7 mouse cellular contexts compared by ENCODE assay signal in the genomic region with DNA sequence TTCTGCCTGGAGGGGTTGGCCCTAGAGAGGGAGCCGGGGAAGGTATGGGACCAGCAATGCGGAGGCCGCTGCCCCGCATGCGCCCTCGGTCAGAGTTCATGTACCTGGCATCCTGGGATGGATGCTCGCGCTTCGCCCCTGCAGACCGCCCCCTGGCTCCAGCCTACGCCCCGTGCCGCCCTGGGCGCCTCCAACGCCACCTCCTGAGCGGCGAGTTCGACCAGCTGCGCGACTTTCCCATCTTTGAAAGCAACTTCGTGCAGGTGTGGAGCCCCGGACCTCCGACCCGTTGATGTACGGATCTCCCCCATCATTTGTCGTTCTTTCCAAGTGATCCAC. TPM values are rescaled to one million over a fixed set of nuclear protein-coding genes. Genes with fewer than 3 reads are reported as not detected.
DNase-seq lines count a peak whose midpoint lies in the region; ATAC-seq lines count a peak whose summit lies in the region.

No protein-coding gene starts in this region.

- peak overlapping the region; percentile 87 for H3K27ac ChIP-seq in neural tube, embryonic 11.5 days (ENCODE audit: low read depth, low read length)
- H3K27ac ChIP-seq in limb, embryonic 13.5 days, result peak overlapping the region; percentile 83
- H3K27ac ChIP-seq in stomach, embryonic 14.5 days (ENCODE audit: low read length), result peak overlapping the region; percentile 66

- 0% methylated on average over 26 of the region's 26 CpGs for WGBS in neural tube, embryonic 11.5 days
- 0% methylated on average over 26 of the region's 26 CpGs for WGBS in limb, embryonic 13.5 days
- WGBS in stomach, embryonic 14.5 days, result 1% methylated on average over 26 of the region's 26 CpGs

- peak overlapping the region; percentile 69 for H3K4me3 ChIP-seq in neural tube, embryonic 11.5 days (ENCODE audit: low read depth, low read length)
- H3K4me3 ChIP-seq in limb, embryonic 13.5 days, result peak overlapping the region; percentile 76
- H3K4me3 ChIP-seq in stomach, embryonic 14.5 days (ENCODE audit: low read depth, low read length), result peak overlapping the region; percentile 56

- H3K27me3 ChIP-seq in neural tube, embryonic 11.5 days (ENCODE audit: control insufficient read depth, insufficient read depth, low read length), result no peaks in the 10 kb centered on the region
- peaks cover 13% of the 10 kb centered on the region; the same call in 1 of the 2 replicates for H3K27me3 ChIP-seq in limb, embryonic 13.5 days
- H3K27me3 ChIP-seq in stomach, embryonic 14.5 days (ENCODE audit: control insufficient read depth, insufficient read depth, low read length), result no peaks in the 10 kb centered on the region

- no peak; the same call in 1 of the 2 replicates for ATAC-seq in neural tube, embryonic 11.5 days (ENCODE audit: insufficient read depth, low FRiP score, low TSS enrichment)
- ATAC-seq in erythroid progenitor cell, adult 5-6 weeks (replicated peaks; ENCODE audit: low FRiP score, poor library complexity, severe bottlenecking), result peak; percentile 69
- ATAC-seq in limb, embryonic 13.5 days (ENCODE audit: low FRiP score, low read depth), result no peak
- ATAC-seq in stomach, embryonic 14.5 days (ENCODE audit: insufficient number of reproducible peaks, insufficient read depth, low FRiP score, low read depth), result no peak; the same call in 1 of the 2 replicates

- H3K9me3 ChIP-seq in neural tube, embryonic 11.5 days (ENCODE audit: control insufficient read depth, low read length), result no peaks in the 10 kb centered on the region
- H3K9me3 ChIP-seq in limb, embryonic 13.5 days, result no peaks in the 10 kb centered on the region
- no peaks in the 10 kb centered on the region for H3K9me3 ChIP-seq in stomach, embryonic 14.5 days (ENCODE audit: control insufficient read depth, low read depth, low read length)

- peak overlapping the region; percentile 83 for H3K9ac ChIP-seq in neural tube, embryonic 11.5 days (ENCODE audit: low read length)
- peak overlapping the region; percentile 89 for H3K9ac ChIP-seq in limb, embryonic 13.5 days
- peak overlapping the region; percentile 62 for H3K9ac ChIP-seq in stomach, embryonic 14.5 days (replicated peaks; ENCODE audit: low read depth, low read length)

- no peak for DNase-seq in neural tube, embryonic 11.5 days (ENCODE audit: low spot score)
- no peak for DNase-seq in neural tube, embryonic 10.5 days (ENCODE audit: extremely low spot score, low spot score)
- no peak for DNase-seq in adrenal gland, adult 18-20 months (ENCODE audit: low spot score in 2 of 2)
- DNase-seq in gastrocnemius, postnatal 10 days, result no peak

- peak overlapping the region; percentile 71 for H3K4me2 ChIP-seq in neural tube, embryonic 11.5 days (ENCODE audit: low read depth)
- peak overlapping the region; percentile 82 for H3K4me2 ChIP-seq in limb, embryonic 13.5 days (replicated peaks)
- H3K4me2 ChIP-seq in stomach, embryonic 14.5 days (replicated peaks; ENCODE audit: low read depth, low read length), result peak overlapping the region; percentile 61

- peaks cover 2% of the 10 kb centered on the region for H3K36me3 ChIP-seq in neural tube, embryonic 11.5 days (ENCODE audit: control insufficient read depth, insufficient read depth, low read length)
- H3K36me3 ChIP-seq in limb, embryonic 13.5 days, result peaks cover 30% of the 10 kb centered on the region
- peaks cover 14% of the 10 kb centered on the region for H3K36me3 ChIP-seq in stomach, embryonic 14.5 days (ENCODE audit: control insufficient read depth, insufficient read depth, low read length)

- peaks cover 6% of the 10 kb centered on the region; the same call in 1 of the 2 replicates for H3K4me1 ChIP-seq in neural tube, embryonic 11.5 days (ENCODE audit: control insufficient read depth, insufficient read depth, low read length)
- H3K4me1 ChIP-seq in limb, embryonic 13.5 days, result peaks cover 23% of the 10 kb centered on the region
- H3K4me1 ChIP-seq in stomach, embryonic 14.5 days (ENCODE audit: control insufficient read depth, insufficient read depth, low read length), result peaks cover 16% of the 10 kb centered on the region; the same call in 1 of the 2 replicates

RNA-seq across cellular contexts. Expression of gene Fam71e1, which starts 0.4 kb away (rescaled TPM):
- 12.3 and 13.3 TPM in 2 replicates for polyA plus RNA-seq in neural tube, embryonic 11.5 days (2014; fragmentation: Nextera tagmentation; extraction: Ambion mirVana)
- total RNA-seq in erythroid progenitor cell, adult 5-6 weeks (2015; ENCODE audit: low replicate concordance), result not detected in 2 replicates
- total RNA-seq in erythroid progenitor cell, adult 5-6 weeks (2017; ENCODE audit: low replicate concordance), result not detected in 2 replicates
- polyA plus RNA-seq in limb, embryonic 13.5 days (2015; fragmentation: Nextera tagmentation; extraction: Ambion mirVana), result 22.4 and 22.9 TPM in 2 replicates
- polyA plus RNA-seq in stomach, embryonic 14.5 days (2014; fragmentation: Nextera tagmentation; extraction: Ambion mirVana), result 11.6 and 17.9 TPM in 2 replicates
- 1 to 10 TPM; 5.6 to 8.9 TPM for total RNA-seq in adrenal gland, adult 18-20 months (2021)
- 1 to 10 TPM; 4.3 to 5.7 TPM for total RNA-seq in gastrocnemius, postnatal 10 days (2021)

RNA-seq across cellular contexts. Expression of gene Emc10, which starts 0.4 kb away (rescaled TPM):
- 104 and 110 TPM in 2 replicates for polyA plus RNA-seq in neural tube, embryonic 11.5 days (2014; fragmentation: Nextera tagmentation; extraction: Ambion mirVana)
- 81.7 and 90.1 TPM in 2 replicates for total RNA-seq in erythroid progenitor cell, adult 5-6 weeks (2015; ENCODE audit: low replicate concordance)
- total RNA-seq in erythroid progenitor cell, adult 5-6 weeks (2017; ENCODE audit: low replicate concordance), result 43.7 and 56.1 TPM in 2 replicates
- polyA plus RNA-seq in limb, embryonic 13.5 days (2015; fragmentation: Nextera tagmentation; extraction: Ambion mirVana), result 104 and 106 TPM in 2 replicates
- polyA plus RNA-seq in stomach, embryonic 14.5 days (2014; fragmentation: Nextera tagmentation; extraction: Ambion mirVana), result 113 and 116 TPM in 2 replicates
- 100 to 1,000 TPM in 1 of 2 experiments, 10 to 100 TPM in 1; 95.4 to 101 TPM for total RNA-seq in adrenal gland, adult 18-20 months (2021)
- total RNA-seq in gastrocnemius, postnatal 10 days (2021), result 10 to 100 TPM; 50.8 to 52.6 TPM

RNA-seq across cellular contexts. Expression of gene Mybpc2, which starts 27.7 kb away (rescaled TPM):
- 0.07 TPM in 1 of 2 replicates, not detected in the other for polyA plus RNA-seq in neural tube, embryonic 11.5 days (2014; fragmentation: Nextera tagmentation; extraction: Ambion mirVana)
- 1.3 TPM in 1 of 2 replicates, not detected in the other for total RNA-seq in erythroid progenitor cell, adult 5-6 weeks (2015; ENCODE audit: low replicate concordance)
- not detected in 2 replicates for total RNA-seq in erythroid progenitor cell, adult 5-6 weeks (2017; ENCODE audit: low replicate concordance)
- 0.08 and 0.10 TPM in 2 replicates for polyA plus RNA-seq in limb, embryonic 13.5 days (2015; fragmentation: Nextera tagmentation; extraction: Ambion mirVana)
- polyA plus RNA-seq in stomach, embryonic 14.5 days (2014; fragmentation: Nextera tagmentation; extraction: Ambion mirVana), result 0.39 and 0.43 TPM in 2 replicates
- under 1 TPM in 1 of 2 experiments, not detected in 1; 0.93 TPM for total RNA-seq in adrenal gland, adult 18-20 months (2021)
- 1,000 to 10,000 TPM; 2,219 to 2,666 TPM for total RNA-seq in gastrocnemius, postnatal 10 days (2021)

RNA-seq across cellular contexts. Expression of gene Josd2, which starts 29.0 kb away (rescaled TPM):
- 60.0 and 66.2 TPM in 2 replicates for polyA plus RNA-seq in neural tube, embryonic 11.5 days (2014; fragmentation: Nextera tagmentation; extraction: Ambion mirVana)
- total RNA-seq in erythroid progenitor cell, adult 5-6 weeks (2015; ENCODE audit: low replicate concordance), result 130 and 183 TPM in 2 replicates
- 122 and 124 TPM in 2 replicates for total RNA-seq in erythroid progenitor cell, adult 5-6 weeks (2017; ENCODE audit: low replicate concordance)
- polyA plus RNA-seq in limb, embryonic 13.5 days (2015; fragmentation: Nextera tagmentation; extraction: Ambion mirVana), result 87.7 and 91.3 TPM in 2 replicates
- 76.7 and 82.1 TPM in 2 replicates for polyA plus RNA-seq in stomach, embryonic 14.5 days (2014; fragmentation: Nextera tagmentation; extraction: Ambion mirVana)
- 10 to 100 TPM; 40.0 to 42.6 TPM for total RNA-seq in adrenal gland, adult 18-20 months (2021)
- total RNA-seq in gastrocnemius, postnatal 10 days (2021), result 10 to 100 TPM; 61.5 to 68.3 TPM

RNA-seq across cellular contexts. Expression of gene Aspdh, which starts 31.5 kb away (rescaled TPM):
- polyA plus RNA-seq in neural tube, embryonic 11.5 days (2014; fragmentation: Nextera tagmentation; extraction: Ambion mirVana), result 1.2 and 1.6 TPM in 2 replicates
- total RNA-seq in erythroid progenitor cell, adult 5-6 weeks (2015; ENCODE audit: low replicate concordance), result not detected in 2 replicates
- total RNA-seq in erythroid progenitor cell, adult 5-6 weeks (2017; ENCODE audit: low replicate concordance), result 1.4 TPM in 1 of 2 replicates, not detected in the other
- 0.36 TPM in 1 of 2 replicates, not detected in the other for polyA plus RNA-seq in limb, embryonic 13.5 days (2015; fragmentation: Nextera tagmentation; extraction: Ambion mirVana)
- polyA plus RNA-seq in stomach, embryonic 14.5 days (2014; fragmentation: Nextera tagmentation; extraction: Ambion mirVana), result 0.52 and 1.1 TPM in 2 replicates
- total RNA-seq in adrenal gland, adult 18-20 months (2021), result not detected
- not detected for total RNA-seq in gastrocnemius, postnatal 10 days (2021)

Comparison
In these comparisons a context has a peak if more than half of its experiments do, and no peak if none do; other contexts are left out.
1. RNA of gene Fam71e1, which starts 0.4 kb away (total RNA-seq): 5.6 to 8.9 TPM in adrenal gland, adult 18-20 months and 4.3 to 5.7 TPM in gastrocnemius, postnatal 10 days; not detected in erythroid progenitor cell, adult 5-6 weeks; every median in the first group is over 4 times any median in the second.
2. RNA of gene Mybpc2, which starts 27.7 kb away (total RNA-seq): 2,219 to 2,666 TPM in gastrocnemius, postnatal 10 days; 1.3 TPM in erythroid progenitor cell, adult 5-6 weeks and 0.93 TPM in adrenal gland, adult 18-20 months; every median in the first group is over 100 times any median in the second.
3. Peak in every context shown above with its lines, with median percentiles within 50 percentile points of each other: H3K27ac ChIP-seq, H3K4me2 ChIP-seq, H3K4me3 ChIP-seq and H3K9ac ChIP-seq.